Mouse (Mus musculus): ENCODE measurements at regions not wholly inside any gene's neighbourhood (a gene's known extent, or its start where the extent isn't known, plus 50 kb on each side); places are given as distances from the start of the nearest gene placed in this dataset.

- TF ChIP-seq CTCF (IDR thresholded peaks at IDR 0.05; ENCODE audit: borderline replicate concordance, insufficient read depth, low read depth, low read length) (no peak), POLR2A (IDR thresholded peaks at IDR 0.05; ENCODE audit: borderline replicate concordance, insufficient read depth, low read length) (no peak)
These were observed 174.9 kb downstream of the Plpp3 start for GRCm38 (mm10) chr4:105332081-105332480.

Data from cerebellum, adult 2 months (tissue).